Mouse (Mus musculus) testis, postnatal 14 days (tissue): Measurements from ENCODE around the gene Pkn3.
"Not testable (repeated sequence)": the region's sequence is repeated elsewhere in the genome, so short reads cannot be mapped to it uniquely, and the experiment has no call there.

Experiments used
- DNase-seq: peaks from one replicate; pipeline ENCODE4 v3.0.0; 2021; ENCODE audit warnings: low spot score

The Pkn3 gene

DNA sequence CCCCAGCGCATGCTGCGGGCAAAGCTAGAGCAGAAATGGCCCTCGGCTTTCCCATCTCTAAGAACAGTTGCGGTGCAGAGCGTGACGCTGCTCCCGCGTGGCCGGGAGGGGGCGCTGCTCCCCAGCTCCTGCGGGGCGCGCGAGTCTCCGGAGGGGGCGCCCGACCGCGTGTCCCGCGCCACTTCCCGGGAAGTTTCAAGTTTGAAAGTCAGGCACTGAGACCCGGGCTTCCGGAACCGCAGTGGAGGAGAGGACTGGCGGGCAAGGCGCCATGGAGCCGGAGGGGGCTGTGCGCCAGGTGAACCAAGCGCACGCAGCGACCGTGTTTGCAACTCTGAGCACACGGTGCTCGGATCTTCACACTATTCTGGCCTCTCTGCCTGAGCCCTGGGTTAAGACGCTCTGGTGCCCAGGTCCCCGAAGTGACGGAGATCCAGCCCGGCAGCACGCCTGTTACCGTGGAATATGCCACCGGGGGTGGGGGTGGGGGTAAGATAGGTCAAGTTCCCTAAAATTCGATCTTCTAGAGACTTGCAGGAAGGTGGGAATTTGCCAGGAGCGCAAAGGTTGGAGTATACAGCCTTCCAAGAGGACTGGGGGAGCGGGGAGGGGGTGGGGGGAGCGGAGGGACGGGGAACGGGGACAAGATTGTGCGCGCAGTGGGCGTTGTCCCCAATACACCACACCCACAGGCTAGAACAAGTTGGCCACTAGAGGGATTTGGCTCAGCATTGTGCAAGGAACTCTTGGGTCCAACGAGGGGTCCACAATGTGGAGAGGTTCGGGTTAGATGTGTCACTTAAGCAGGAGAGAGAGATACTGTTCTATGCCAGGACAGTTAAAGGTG is at the start of gene Pkn3:
Gene Pkn3 (plus strand): TSS at position 183 of the 847 bp plus-strand sequence.
- DNase-seq: peak; percentile 84

DNA sequence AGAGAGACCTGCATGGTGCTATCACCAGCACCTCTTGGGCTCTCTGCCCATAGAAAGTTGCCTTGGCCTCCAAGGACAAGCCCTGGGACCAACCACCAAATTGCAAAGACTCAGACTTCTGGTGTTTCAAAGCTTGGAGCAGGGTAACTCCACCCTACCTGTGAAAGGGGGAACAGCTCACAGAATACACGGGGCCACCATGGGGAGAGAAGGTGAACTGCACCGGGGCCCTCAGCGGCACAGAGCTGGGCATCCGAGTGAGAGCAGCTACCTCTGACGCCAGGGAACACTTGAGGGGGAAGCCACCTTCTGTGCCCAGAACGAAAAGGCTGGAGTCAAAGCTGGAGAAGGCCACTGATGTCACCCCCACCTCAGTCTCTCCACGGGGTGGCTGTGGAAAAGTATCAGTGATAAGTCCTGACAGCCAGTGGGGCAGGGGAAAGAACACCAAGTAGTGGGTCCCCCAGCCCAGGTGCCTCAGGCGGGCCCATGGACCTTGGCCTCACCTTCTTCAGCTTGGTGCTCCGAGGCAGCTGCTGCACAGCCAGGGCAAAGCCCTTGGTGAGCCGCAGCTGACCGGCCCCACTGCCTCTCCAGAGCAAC is 45.1 kb upstream of the Pkn3 start:
- no peak for DNase-seq

DNA sequence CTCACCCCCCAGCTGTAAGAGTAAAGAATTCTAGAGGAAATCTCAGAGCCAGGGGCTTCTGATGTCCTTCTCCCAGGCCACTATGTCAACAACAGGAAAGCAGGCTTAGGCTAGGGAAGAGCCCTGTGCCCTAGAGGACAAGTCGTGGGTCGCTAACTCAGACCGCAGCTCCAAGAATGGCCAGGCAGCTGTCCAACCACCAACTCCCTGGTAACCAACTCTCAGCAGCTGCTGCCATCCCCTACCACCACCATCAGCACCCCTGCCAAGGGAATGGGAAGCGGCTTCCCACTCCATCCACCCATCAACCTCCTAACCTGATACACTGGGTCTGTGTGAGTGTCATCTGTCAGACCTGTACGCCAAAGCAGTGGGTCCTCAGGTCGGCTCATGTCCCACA is 44.5 kb upstream of the Pkn3 start:
- DNase-seq: no peak

DNA sequence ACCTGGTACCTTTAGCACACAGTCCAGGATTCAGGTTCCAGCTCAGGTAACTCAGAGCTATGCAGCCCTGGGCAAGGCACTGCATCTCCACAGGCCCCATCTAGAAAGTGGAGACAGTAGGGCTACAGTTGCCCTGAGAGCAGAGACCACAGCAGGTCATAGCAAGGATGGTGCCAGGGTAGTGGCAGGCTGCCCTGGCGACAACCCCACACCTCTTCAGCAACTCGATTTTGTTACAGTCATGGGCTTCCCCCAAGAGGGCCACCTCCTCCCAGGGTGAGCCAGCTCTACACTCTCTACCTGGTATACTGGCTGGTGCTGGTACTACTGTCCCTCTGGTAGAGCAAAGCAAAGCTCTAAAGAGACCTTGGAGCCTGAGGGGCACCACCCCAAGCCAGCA is 39.7 kb upstream of the Pkn3 start:
- no peak for DNase-seq

DNA sequence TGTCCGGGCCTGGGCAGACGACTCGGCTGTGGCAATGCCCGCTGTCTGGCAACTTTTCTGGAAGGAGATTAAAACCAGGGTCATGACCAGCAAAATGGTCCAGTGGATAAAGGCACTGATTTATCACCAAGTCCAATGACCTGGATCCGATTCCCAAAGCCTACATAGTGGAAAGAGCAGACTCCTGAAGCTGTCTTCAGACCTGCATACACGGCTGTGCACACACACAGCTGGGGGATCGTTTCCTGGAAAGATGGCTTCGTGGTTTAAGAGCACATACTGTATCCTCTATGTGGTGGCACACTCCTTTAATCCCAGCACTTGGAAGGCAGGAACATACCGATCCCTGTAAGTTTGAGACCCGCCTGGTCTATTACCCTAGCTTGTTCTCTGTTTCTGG is 39.1 kb upstream of the Pkn3 start:
- no peak for DNase-seq

DNA sequence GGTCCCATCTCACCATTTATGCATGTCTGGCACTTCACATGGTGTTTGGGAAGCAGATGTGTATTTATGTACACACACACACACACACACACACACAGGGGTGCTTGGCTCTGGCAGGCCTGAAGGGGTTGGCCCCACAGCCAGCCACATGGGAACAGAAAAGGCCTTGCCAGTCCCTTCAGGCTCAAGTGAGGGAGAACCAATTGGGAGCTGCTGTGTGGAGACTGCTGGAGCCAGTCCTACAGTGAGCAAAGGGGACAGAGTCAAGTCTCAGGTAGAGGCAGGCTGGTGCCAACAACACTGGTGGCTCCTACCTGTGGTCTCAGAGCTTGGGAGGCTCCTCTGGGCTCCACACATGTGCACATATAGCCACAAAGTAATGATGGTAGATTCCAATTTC is 37.8 kb upstream of the Pkn3 start:
- DNase-seq: no peak

DNA sequence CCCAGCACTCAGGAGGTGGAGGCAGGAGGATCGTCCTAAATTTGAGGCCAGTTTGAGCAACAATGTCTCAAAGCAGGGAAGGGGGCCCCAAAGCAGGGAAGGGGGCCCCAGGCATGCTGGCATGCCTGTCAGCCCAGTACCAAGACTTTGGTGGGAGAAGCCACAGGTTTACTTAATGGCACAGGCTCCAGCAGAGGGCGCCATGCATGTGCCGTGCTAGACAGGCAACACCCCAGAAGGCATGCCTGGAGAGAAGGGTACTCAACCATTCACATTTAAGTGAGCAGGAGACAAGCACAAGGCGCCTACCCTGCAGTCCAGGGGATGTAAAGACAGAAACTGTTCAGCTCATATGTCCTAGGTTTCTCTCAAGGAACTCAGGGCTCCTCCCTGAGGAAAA is 35.0 kb upstream of the Pkn3 start:
- DNase-seq: peak; percentile 57

DNA sequence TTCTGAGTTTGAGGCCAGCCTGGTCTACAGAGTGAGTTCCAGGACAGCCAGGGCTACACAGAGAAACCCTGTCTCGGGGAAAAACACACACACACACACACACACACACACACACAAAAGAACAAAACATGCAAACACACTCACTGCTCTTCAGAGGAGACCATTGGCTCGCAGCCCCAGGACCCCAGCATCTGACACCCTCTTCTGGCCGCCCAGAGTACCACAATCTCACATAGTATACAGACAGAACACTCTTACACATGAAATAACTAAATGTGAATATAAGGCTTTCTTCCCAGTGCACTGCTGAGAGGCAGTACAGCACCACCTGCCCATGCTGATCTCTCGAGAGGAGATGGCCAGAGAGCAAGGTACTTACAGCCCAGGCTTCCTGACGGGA is 32.9 kb upstream of the Pkn3 start:
- DNase-seq: no peak

DNA sequence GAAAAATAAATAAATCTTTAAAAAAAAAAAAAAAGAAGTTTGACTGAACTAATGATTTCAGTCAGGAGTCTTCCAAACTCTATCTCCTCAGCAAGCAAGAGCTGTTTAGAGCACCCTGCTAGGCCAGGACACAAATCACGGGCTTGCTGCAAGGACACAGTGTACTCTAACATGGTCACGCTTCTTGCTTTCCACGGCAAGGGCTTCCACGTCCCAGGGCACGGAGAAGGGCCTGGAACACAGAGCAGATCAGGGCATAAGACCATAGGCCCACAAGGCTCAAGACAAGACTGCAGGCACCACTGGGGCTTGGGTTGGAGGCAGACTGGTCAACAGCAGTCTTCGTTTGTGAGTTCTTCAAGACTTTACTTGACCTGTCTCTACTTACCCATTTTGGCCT is 30.4 kb upstream of the Pkn3 start:
- DNase-seq: no peak

DNA sequence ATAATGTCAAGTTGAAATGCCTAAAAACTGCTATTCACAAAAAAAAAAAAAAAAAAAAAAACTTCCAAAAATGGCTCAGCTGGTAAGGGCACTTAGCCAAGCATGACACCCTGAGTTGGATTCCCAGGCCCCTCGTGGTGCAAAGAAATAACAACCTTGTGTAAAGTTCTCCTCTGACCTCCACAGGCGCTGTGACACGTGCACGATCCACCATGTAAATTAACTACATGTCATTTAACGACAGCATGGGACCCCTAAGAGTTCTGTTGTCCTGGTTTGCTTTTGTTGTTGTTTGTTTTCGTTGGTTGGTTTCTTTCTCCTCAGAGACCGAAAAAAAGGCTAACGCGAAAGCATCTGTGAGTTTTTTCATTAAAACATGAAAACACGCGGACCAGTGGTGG is 29.4 kb upstream of the Pkn3 start:
- no peak for DNase-seq

DNA sequence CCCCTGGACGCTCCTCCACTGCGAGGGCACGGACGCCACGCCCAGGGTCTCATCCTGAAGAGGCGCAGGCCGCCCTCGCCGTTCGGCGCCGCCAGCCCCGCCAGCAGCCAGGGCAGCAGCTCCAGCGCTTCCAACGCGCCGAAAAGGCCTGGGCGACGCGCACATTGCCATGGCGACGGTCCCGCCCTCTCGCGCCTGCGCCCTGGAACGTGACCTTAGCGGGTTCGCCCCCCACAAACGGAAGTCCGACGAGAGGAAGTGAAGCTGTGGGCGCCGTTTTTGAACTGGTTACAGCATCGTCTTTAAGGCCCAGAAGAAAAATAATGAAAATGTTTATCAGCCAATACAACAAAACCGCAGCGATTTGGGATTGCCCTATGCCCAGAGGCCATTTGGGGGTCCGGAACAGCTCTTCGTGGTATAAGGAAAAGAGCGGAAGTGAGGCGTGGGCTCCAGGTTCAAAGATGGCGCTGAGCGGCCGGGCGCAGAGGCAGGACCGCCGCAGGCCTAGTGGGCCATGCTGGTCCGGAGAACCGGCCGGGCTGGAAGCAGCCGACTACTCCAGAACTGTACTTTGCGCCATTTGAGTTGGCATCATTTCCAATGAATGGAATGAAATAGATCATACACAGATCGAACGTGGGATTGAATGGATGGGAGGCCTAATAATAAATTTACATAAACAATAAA is 28.6 kb upstream of the Pkn3 start, which contains the start of gene Wdr34:
Gene Wdr34 (minus strand): TSS at position 183 of the 690 bp plus-strand sequence.
- peak; percentile 98 for DNase-seq

DNA sequence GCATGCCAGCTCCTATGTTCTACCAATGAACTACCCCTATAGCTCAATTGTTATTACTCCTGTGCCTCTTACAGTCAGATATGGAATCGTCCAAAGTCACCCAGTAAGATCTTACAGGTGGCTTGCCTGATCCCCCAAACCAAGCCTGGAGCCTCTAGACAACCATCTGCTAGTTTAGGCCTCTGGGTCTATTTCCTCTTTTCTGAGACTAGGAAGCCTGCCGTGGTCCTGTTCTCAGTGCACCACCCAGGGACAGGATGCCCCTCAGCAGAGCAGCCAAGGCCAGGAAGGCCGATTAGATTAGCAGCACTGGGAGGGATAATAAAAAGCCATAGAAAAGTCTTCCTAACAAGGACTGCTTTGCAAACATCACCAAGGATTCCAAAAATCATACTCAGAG is 27.7 kb upstream of the Pkn3 start:
- DNase-seq: peak; percentile 71

DNA sequence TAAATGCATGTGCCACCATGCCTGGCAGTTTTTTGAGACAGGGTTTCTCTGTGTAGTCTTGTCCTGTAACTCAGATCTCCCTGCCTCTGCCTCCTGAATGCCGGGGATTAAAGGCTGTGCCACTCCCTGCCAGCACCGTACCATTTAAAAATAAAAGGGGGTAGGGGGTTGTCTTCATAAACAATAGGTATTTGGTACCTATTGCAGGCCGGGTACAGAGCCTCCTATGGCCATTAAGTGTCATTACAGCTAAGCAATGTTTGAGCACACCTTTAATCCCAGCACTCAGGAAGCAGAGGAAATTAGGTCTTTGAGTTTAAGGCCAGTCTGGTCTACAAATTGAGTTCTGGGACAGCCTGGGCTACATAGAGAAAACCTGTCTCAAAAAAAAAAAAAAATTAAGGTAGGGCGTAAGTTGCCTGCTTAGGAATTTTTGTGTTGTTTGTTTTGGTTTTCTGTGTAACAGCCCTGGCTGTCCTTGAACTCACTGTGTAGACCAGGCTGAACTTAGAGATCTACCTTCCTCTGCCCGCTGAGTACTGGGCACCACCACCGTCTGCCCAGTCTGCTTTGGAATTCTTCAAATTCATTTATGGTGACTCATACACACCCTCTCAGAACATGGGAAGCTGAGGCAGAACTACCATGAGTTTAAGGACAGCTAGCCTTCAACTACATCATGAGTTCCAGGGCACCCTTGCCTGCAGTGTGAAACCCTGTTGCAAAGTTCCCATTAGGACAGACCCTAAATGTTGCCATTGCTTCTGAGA is 25.3 kb upstream of the Pkn3 start:
- no peak for DNase-seq

DNA sequence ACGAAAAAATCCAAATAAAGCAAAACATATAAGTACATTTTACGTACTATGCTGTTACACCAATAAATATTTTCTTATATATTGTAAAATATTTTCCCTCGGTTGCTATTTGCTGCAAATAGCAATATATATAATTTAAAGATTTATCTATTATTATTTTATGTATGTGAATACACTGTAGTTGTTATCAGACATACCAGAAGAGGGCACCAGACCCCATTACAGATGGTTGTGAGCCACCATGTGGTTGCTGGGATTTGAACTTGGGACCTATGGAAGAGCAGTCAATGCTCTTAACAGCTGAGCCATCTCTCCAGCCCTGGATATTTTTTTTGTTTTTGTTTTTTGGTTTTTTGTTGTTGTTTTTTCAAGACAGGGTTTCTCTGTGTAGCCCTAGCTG is 22.2 kb upstream of the Pkn3 start:
- DNase-seq: not testable (repeated sequence)

DNA sequence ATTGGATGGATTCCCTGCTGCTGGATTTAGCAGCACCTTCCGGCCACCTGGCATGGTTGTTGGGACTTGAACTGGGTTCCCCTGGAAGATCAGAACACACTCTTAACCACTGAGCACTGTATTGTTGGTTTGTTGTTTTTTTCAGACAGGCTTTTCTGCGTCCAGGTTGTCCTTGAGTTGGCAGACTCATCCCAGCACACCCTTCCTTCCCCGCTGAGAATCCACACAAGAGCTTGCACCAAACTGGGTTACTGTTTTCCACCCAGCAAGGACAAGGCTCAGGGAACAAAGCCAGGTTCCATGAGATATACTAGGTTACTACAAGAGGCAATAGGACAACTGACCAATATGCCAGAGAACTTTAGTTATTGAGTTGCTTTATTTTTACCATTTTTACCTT is 20.7 kb upstream of the Pkn3 start:
- no peak for DNase-seq

DNA sequence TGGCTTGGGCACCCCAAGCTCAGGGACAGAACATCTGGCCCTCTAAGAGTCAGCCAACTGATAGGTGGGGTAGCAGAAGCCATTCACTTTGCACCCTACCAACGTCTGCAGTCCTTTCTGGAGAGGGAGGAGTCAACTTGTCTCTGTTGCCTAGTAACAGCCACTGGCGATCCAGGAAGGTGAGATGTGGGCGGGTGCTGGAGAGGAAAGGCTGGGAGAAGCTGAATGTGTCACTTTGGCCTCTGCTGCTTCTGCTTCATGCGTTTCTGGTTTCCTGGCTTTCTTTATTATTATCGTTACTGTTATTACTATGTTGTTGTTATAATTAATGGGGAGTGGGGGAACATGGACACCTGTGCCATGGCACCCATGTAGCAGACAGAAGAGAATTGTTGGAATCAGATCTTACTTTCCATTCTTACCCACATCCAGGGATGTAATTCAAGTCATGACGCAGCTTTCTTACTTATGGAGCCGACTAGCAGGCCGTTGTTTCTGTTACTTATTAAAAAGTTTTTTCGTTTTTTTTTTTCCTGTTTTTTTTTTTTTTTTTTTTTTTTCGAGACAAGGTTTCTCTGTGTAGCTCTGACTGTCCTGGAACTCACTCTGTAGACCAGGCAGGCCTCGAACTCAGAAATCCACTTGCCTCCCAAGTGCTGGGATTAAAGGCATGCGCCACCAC is 20.1 kb upstream of the Pkn3 start, which contains the start of gene Set:
Gene Set (plus strand): TSS at position 156 of the 682 bp plus-strand sequence.
- DNase-seq: peak; percentile 67

DNA sequence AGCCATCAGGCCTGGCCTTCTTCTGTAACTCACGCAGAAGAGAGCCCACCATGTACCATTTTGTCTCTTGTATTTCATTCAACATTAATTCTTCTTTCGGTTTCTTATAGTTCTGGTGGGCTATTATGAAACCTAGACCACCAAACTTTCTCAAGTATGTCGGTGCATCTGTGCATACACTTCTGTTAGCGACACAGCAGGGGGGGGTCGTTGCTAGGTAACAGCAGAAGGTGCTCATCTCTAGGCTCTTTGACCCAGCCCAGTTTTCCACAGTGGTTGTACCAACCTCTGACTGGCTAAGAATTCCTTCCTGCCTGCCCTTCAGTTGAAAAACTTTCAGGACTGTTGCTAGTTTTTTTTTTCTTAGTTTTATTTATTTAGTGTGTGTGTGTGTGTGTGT is 19.1 kb upstream of the Pkn3 start:
- no peak for DNase-seq

DNA sequence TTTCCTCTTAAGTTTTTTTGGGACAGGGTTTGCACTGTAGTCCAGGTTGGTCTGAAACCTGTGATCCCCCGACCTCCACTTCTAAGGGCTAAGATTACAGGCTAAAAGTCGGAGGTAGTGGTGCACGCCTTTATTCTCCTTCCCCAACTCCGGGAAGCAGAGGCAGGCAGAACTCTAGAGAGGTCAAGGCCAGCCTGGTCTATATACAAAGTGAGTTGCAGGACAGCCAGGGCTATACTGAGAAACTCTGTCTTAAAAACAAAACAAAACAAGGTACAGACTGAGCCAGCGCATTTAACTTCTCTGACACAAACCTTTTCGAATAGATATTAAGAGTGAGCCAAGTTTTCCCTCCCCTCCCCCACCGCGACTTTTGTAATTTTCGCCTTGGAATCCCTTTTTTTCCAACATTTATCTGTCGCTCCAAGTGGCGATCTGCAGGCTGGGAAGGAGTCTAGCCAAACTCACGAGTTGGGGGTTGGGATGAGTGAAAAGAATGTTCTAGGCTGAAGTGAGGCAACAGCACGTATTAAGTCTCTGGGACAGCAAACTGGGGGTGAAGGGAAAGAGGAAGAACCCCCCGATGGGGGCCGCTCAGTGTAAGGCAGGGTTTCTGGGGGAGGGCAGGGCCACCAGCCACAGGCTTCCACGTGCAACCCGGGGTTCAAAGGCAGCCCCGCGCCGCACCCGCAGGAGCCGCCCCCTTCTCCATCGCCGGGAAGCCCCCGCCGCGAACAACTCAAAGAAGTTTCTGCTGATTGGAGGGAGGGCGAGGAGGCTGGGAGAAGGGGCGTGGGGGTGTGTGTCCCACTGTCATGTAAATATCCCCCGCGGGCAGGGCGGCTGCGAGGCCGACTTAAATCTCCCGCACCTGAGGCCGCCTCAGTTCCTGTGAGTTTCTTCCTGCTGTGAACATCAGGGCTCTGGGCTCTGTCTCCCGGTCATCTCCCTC is 16.0 kb upstream of the Pkn3 start:
- peak; percentile 62 for DNase-seq

DNA sequence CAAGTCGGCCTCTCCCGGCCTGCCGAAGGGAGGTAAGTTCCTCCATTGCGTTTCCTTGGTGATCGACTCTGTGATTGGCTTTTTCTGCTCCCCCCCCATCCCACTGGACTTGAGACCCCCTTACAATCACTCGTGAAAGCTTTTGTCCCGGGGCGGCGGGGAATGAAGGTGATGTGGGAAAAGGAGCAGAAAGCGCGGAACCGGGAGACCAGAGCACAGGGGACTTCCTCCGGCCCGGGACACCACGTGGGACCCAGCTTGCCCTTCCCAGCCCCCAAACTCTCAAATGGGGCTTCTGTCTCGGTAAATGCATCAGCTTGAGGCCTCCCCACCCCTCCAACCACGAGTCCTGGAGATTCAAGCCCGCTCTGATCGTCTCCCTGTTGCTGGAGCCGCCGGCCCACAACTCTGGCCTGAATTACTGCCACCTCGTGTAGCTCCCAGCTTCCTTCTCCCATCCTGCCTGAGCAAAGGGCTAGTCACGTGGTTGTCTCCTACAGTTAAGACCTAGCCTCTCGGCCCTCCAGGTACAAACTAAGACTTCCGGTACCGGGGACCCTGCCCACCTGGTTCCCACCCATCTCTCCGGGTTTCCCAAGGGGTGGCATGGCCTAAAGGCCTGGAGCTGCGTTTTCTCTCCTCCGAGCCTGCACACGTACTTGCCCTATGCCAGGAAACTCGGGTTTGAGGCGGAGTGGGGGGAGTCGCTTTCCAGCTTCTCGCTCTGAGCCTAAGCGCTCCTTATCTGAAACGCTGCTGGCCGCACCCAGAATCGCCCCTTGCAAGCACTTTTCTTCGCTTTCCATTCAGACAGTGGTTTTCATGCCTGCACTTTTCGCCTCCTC is 15.0 kb upstream of the Pkn3 start:
- DNase-seq: peak; percentile 66

DNA sequence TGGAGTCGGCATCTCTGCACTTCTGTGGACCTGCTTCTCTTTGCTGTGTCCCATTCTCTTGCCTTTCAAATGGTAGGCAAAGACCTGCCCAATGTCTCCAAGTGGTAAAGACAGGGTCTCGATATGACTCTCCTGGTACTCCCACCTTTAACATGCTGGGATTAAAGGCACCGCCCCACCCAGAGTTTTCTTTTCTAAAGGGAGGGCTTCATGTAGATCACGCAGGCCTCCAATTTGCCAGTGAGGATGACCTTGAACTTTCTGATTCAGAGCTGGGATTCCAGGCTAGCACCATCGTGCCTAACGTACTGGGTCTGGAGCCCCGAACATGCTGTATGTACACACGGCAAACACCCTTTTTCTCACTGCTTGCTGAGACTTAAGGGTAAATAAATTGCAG is 14.2 kb upstream of the Pkn3 start:
- DNase-seq: no peak
